Mouse (Mus musculus) embryo, embryonic 10 days (tissue): ENCODE results near the gene Lect2.
A peak's percentile ranks its signal among the peaks of the same experiment; 100 is the strongest.

Experiments
- DNase-seq: peaks from one replicate; pipeline ENCODE4 v3.0.0-alpha.2; 2015; ENCODE audit warnings: low spot score

Lect2 gene

DNA sequence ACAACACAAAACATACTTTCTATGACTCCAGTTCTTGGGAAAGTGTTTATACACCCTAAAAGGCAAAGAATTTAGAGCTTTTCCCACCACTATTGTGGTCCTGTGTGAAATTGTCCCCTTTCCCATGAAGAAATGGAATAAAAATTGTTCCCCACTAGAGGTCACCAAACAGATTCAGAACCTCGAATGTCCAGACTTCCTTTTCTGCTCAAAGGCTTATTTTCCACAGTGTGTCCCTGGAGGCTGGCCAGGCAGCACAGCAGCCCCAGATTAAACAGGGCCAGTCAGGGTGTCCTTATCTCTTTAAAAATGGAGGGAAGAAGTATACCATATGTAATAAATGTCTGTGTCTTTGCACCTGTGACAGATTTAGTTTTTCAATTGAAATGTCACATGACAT, 7.7 kb upstream of the Lect2 start:
- peak; percentile 56 for DNase-seq

DNA sequence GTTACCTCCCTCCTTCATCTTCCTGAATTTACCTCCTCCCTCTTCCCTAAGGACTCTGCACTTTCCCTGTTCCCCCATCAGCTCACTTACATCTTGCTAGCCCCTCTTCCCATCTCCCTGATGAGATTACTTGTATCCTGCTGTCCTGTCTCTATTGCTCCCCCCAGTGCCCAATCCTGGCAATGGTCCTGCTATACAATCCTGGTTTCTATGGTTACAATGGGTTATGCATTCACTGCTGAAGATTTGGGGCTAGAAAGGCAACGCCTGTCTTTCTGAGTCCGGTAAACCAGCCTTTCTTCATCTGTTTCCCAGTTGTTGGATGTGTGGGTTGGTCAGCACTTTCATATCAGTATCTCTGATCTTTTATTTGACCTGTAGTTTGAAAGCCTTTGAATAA, 6.1 kb upstream of the Lect2 start:
- peak; percentile 85 for DNase-seq

GRCm38 (mm10) chr13:56553923-56554322, 5.6 kb upstream of the Lect2 start:
- DNase-seq, result no peak

- DNase-seq, result no peak
These were observed 3.4 kb upstream of the Lect2 start for GRCm38 (mm10) chr13:56551661-56552060.

- no peak for DNase-seq
These were observed 2.3 kb upstream of the Lect2 start for GRCm38 (mm10) chr13:56550574-56550973.

- DNase-seq, result no peak
These were observed 1.1 kb upstream of the Lect2 start for GRCm38 (mm10) chr13:56549364-56549763.

DNA sequence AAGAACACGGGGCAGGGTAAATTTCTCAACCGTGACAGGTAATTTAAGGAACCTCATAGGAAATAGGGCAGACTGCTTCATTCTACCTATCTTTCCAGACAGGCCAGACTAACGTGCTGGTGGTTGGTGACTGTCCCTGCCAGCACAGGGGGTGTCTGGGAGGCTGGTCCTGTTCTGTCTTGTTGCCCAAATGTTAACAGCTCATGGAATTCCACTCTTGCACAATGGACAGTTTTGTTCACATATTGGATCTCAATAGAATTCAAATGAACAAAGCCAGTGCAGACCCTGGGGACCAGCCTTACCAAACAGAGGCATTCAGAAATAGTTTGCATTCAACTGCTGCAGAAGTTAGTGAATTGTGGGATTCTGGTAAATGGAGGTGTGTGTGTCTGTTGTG, 3.3 kb downstream of the Lect2 start:
- DNase-seq, result no peak

- no peak for DNase-seq
These were observed 4.5 kb downstream of the Lect2 start for GRCm38 (mm10) chr13:56543805-56544204.

DNA sequence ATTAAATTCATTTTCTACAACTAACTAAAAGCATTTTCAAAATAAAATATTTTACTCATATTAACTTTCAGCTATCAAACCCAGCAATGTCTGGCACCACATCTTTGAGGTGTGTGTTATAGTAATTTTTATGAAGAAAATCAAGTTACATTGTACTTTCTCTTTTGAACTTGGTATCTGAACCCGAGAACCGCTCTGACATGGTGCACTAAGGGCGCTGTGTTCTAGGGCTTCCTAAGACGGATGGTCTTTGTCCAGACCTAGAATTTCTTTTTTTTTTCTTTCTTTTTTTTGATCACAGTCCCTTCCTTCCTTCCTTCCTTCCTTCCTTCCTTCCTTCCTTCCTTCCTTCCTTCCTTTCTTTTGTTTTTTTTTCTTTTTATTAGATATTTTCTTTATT, 8.5 kb downstream of the Lect2 start:
- DNase-seq, result no peak

GRCm38 (mm10) chr13:56537026-56537425, 11.3 kb downstream of the Lect2 start:
- DNase-seq, result no peak

GRCm38 (mm10) chr13:56535570-56535969, 12.7 kb downstream of the Lect2 start:
- DNase-seq, result no peak

GRCm38 (mm10) chr13:56534931-56535330, 13.4 kb downstream of the Lect2 start:
- DNase-seq, result no peak

- no peak for DNase-seq
These were observed 18.6 kb downstream of the Lect2 start for GRCm38 (mm10) chr13:56529685-56530084.

- no peak for DNase-seq
These were observed 19.3 kb downstream of the Lect2 start for GRCm38 (mm10) chr13:56529031-56529430.

DNA sequence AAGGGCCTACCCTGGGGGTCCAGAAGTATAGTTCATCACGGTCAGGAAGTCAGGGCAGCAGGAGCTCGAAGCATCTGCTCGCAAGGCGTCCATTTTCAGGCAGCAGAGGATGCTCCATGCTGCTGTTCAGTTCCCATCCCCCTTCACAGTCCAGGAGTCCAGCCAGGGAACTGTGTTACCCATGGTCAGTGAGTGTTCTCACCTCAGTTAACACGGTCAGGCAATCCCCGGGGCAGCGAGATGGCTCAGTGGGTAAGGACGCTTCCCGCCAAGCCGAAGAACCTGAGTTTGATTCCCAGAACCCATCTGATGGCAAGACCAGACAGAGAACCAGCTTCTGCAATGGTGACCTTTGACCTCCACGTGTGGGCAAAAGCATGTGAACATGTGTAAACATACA, 20.0 kb downstream of the Lect2 start:
- DNase-seq, result no peak

DNA sequence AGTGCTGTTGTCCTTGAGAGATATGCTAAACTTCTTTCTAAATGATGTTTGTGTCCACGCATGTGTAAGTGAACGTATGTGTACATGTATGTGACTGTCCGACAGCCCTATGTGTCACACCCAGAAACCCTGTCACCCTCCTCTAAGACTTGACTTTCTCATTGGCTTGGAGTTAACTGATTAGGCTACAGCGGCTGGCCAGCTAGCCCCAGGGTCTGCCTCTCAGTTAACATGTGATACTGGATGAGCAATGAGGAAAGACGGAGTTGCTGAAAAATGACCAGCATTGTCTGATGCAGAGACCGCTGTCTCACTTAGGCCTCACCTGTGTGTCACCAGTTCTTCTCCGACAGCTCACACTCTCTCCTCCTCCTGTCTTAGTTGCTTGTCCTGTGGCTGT, 20.5 kb downstream of the Lect2 start:
- no peak for DNase-seq

GRCm38 (mm10) chr13:56526871-56527270, 21.4 kb downstream of the Lect2 start:
- no peak for DNase-seq

- DNase-seq, result no peak
These were observed 25.5 kb downstream of the Lect2 start for GRCm38 (mm10) chr13:56522821-56523167.

DNA sequence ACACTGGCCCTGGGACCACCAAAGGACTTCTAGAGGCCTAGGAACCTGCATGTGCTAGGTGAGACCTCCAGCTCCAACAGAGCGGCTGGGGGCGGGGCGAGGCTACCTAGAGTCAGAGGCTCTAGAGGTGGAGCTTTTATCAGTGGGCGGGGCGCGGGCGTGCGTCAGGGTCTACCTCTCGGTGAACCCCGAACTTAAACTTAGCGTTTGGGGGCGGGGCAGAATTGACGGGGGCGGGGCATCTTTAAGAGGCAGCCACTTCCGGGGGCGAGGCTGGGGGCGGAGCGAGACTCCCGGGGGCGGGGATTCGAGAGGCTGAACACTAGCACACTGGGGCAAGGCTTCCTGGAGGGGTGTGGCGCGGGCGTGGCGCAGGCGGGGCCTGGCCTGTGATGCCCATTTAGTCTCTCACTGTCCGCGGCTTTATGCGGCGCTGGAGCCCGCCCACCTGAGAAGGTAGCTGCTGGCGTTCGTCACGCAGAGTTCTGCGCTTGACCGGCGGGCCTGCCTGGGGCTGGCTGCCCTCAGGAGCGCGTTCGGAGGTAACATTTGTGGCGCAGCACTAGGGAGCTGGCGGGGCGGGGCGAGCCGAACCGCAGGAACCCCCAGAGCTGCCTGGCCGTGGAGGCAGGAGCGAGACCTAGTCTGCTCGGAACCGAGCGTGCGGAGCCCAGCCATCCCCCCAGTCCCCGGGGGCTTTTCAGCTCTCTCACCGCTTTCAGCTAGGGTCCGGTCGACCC, 26.1 kb downstream of the Lect2 start, which contains the start of gene Fbxl21:
Fbxl21 (plus strand) TSS at position 392 of the 740 bp plus-strand sequence.
- DNase-seq, result peak; percentile 95

DNA sequence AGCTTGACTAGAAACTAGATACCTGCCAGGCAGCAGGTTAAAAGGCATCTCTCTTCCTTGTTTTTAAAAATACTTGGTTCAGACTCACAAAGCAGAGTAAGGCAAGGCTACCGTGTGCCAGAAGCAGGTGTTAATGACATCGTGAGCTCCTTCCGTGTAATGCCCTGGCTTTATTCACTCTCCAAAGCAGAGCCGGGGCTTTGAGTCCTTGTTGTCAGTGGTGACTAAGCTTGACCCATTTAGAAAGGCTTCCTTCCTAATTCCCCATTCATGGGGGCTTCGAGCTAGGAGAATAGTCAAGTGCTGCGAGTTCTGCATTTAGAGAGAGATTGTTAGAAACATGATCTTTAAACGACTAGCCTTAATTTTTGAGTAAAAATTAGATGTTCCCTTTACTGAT, 31.5 kb downstream of the Lect2 start:
- no peak for DNase-seq

- no peak for DNase-seq
These were observed 32.0 kb downstream of the Lect2 start for GRCm38 (mm10) chr13:56516311-56516710.

- no peak for DNase-seq
These were observed 34.7 kb downstream of the Lect2 start for GRCm38 (mm10) chr13:56513595-56513994.

- DNase-seq, result no peak
These were observed 38.5 kb downstream of the Lect2 start for GRCm38 (mm10) chr13:56509796-56510195.

GRCm38 (mm10) chr13:56506871-56507496, 41.3 kb downstream of the Lect2 start:
- no peak for DNase-seq
